Mouse (Mus musculus): Measurements from ENCODE around the gene Plb1.

GRCm38 (mm10) chr5:32192016-32192845 lies 40.3 kb upstream of the Plb1 start:
- TF ChIP-seq CTCF (IDR thresholded peaks at IDR 0.05; ENCODE audit: control insufficient read depth, insufficient read depth, insufficient read length) (no peak), MYOD1 (IDR thresholded peaks at IDR 0.05; ENCODE audit: control insufficient read depth, insufficient read length, low read depth) (no peak), MAX (IDR thresholded peaks at IDR 0.05) (no peak), CEBPB (IDR thresholded peaks at IDR 0.05; ENCODE audit: low read depth) (no peak)

Data from C2C12 (cell line).